Mouse (Mus musculus): ENCODE measurements around the gene Ccdc57. TPM values are rescaled to one million over a fixed set of nuclear protein-coding genes. Genes with fewer than 3 reads are reported as not detected.

The Ccdc57 gene
- polyA plus RNA-seq, 1 experiment from 2014 or later, result 9.2 TPM

- no peak overlapping the region for H3K27ac ChIP-seq (ENCODE audit: low read depth, low read length)
Observed at GRCm38 (mm10) chr11:120922528-120922927, 10.1 kb downstream of the Ccdc57 start.

GRCm38 (mm10) chr11:120917756-120918155 is 14.9 kb downstream of the Ccdc57 start:
- Histone ChIP-seq H3K4me3 (ENCODE audit: low read length) (no peak overlapping the region), H3K36me3 (ENCODE audit: control insufficient read depth, insufficient read depth, low read length) (peaks cover 30% of the 10 kb centered on the region), H3K27me3 (ENCODE audit: control insufficient read depth, insufficient read depth, low read length) (no peaks in the 10 kb centered on the region), H3K9ac (ENCODE audit: low read depth, low read length) (no peak overlapping the region), H3K4me1 (ENCODE audit: control insufficient read depth, insufficient read depth, low read length) (no peaks in the 10 kb centered on the region), H3K27ac (ENCODE audit: low read depth, low read length) (no peak overlapping the region), H3K9me3 (ENCODE audit: control insufficient read depth, low read length) (no peaks in the 10 kb centered on the region), H3K4me2 (replicated peaks; ENCODE audit: low read depth, low read length) (no peak overlapping the region)
- 98% methylated on average over 5 of the region's 5 CpGs for WGBS
- ATAC-seq (ENCODE audit: low FRiP score, low TSS enrichment), result no peak

More at GRCm38 (mm10) chr11:120922528-120922927, 10.1 kb downstream of the Ccdc57 start:
- Histone ChIP-seq H3K9me3 (ENCODE audit: control insufficient read depth, low read length) (no peaks in the 10 kb centered on the region), H3K4me3 (ENCODE audit: low read length) (no peak overlapping the region), H3K27me3 (ENCODE audit: control insufficient read depth, insufficient read depth, low read length) (no peaks in the 10 kb centered on the region), H3K4me2 (replicated peaks; ENCODE audit: low read depth, low read length) (no peak overlapping the region), H3K9ac (ENCODE audit: low read depth, low read length) (no peak overlapping the region), H3K36me3 (ENCODE audit: control insufficient read depth, insufficient read depth, low read length) (peaks cover 38% of the 10 kb centered on the region), H3K4me1 (ENCODE audit: control insufficient read depth, insufficient read depth, low read length) (no peaks in the 10 kb centered on the region)
- WGBS, result 93% methylated on average over 3 of the region's 3 CpGs
- no peak for ATAC-seq (ENCODE audit: low FRiP score, low TSS enrichment)

- Histone ChIP-seq H3K36me3 (ENCODE audit: control insufficient read depth, insufficient read depth, low read length) (peaks cover 30% of the 10 kb centered on the region; the same call in 1 of the 2 replicates), H3K27me3 (ENCODE audit: control insufficient read depth, insufficient read depth, low read length) (no peaks in the 10 kb centered on the region), H3K4me2 (replicated peaks; ENCODE audit: low read depth, low read length) (no peak overlapping the region), H3K4me1 (ENCODE audit: control insufficient read depth, insufficient read depth, low read length) (no peaks in the 10 kb centered on the region), H3K27ac (ENCODE audit: low read depth, low read length) (no peak overlapping the region), H3K9ac (ENCODE audit: low read depth, low read length) (no peak overlapping the region), H3K9me3 (ENCODE audit: control insufficient read depth, low read length) (no peaks in the 10 kb centered on the region), H3K4me3 (ENCODE audit: low read length) (no peak overlapping the region)
- no peak for ATAC-seq (ENCODE audit: low FRiP score, low TSS enrichment)
- 79% methylated on average over 3 of the region's 3 CpGs for WGBS
Observed at GRCm38 (mm10) chr11:120916477-120916876, 16.2 kb downstream of the Ccdc57 start.

GRCm38 (mm10) chr11:120913796-120914195 is 18.9 kb downstream of the Ccdc57 start:
- Histone ChIP-seq H3K9ac (ENCODE audit: low read depth, low read length) (no peak overlapping the region), H3K27ac (ENCODE audit: low read depth, low read length) (no peak overlapping the region), H3K4me1 (ENCODE audit: control insufficient read depth, insufficient read depth, low read length) (no peaks in the 10 kb centered on the region), H3K4me2 (replicated peaks; ENCODE audit: low read depth, low read length) (no peak overlapping the region), H3K9me3 (ENCODE audit: control insufficient read depth, low read length) (no peaks in the 10 kb centered on the region), H3K4me3 (ENCODE audit: low read length) (no peak overlapping the region), H3K36me3 (ENCODE audit: control insufficient read depth, insufficient read depth, low read length) (peaks cover 10% of the 10 kb centered on the region; the same call in 1 of the 2 replicates), H3K27me3 (ENCODE audit: control insufficient read depth, insufficient read depth, low read length) (no peaks in the 10 kb centered on the region)
- no peak for ATAC-seq (ENCODE audit: low FRiP score, low TSS enrichment)
- WGBS, result 92% methylated on average over 4 of the region's 4 CpGs

- Histone ChIP-seq H3K9me3 (ENCODE audit: control insufficient read depth, low read length) (no peaks in the 10 kb centered on the region), H3K9ac (ENCODE audit: low read depth, low read length) (no peak overlapping the region), H3K4me3 (ENCODE audit: low read length) (no peak overlapping the region), H3K36me3 (ENCODE audit: control insufficient read depth, insufficient read depth, low read length) (no peaks in the 10 kb centered on the region; the same call in 1 of the 2 replicates), H3K4me1 (ENCODE audit: control insufficient read depth, insufficient read depth, low read length) (0 out of 2 replicates have a peak, but pooled peaks cover 10% of the 10 kb centered on the region), H3K27me3 (ENCODE audit: control insufficient read depth, insufficient read depth, low read length) (no peaks in the 10 kb centered on the region), H3K4me2 (replicated peaks; ENCODE audit: low read depth, low read length) (no peak overlapping the region), H3K27ac (ENCODE audit: low read depth, low read length) (no peak overlapping the region)
- WGBS, result 30% methylated on average over 1 of the region's 1 CpGs
- peak; percentile 49; the same call in 1 of the 2 replicates for ATAC-seq (ENCODE audit: low FRiP score, low TSS enrichment)
Observed at GRCm38 (mm10) chr11:120905430-120905873, 27.2 kb downstream of the Ccdc57 start.

GRCm38 (mm10) chr11:120904561-120904960 is 28.1 kb downstream of the Ccdc57 start:
- ATAC-seq (ENCODE audit: low FRiP score, low TSS enrichment), result no peak
- H3K27ac ChIP-seq (ENCODE audit: low read depth, low read length), result no peak overlapping the region
- no peak overlapping the region for H3K9ac ChIP-seq (ENCODE audit: low read depth, low read length)
- H3K4me1 ChIP-seq (ENCODE audit: control insufficient read depth, insufficient read depth, low read length), result 0 out of 2 replicates have a peak, but pooled peaks cover 10% of the 10 kb centered on the region
- WGBS, result 87% methylated on average over 3 of the region's 3 CpGs
- H3K9me3 ChIP-seq (ENCODE audit: control insufficient read depth, low read length), result no peaks in the 10 kb centered on the region
- H3K36me3 ChIP-seq (ENCODE audit: control insufficient read depth, insufficient read depth, low read length), result no peaks in the 10 kb centered on the region; the same call in 1 of the 2 replicates
- H3K4me2 ChIP-seq (replicated peaks; ENCODE audit: low read depth, low read length), result no peak overlapping the region
- H3K27me3 ChIP-seq (ENCODE audit: control insufficient read depth, insufficient read depth, low read length), result no peaks in the 10 kb centered on the region
- no peak overlapping the region for H3K4me3 ChIP-seq (ENCODE audit: low read length)

GRCm38 (mm10) chr11:120903159-120903850 is 29.4 kb downstream of the Ccdc57 start:
- 0 out of 2 replicates have a peak, but pooled peaks cover 10% of the 10 kb centered on the region for H3K4me1 ChIP-seq (ENCODE audit: control insufficient read depth, insufficient read depth, low read length)
- ATAC-seq (ENCODE audit: low FRiP score, low TSS enrichment), result no peak
- no peak overlapping the region for H3K4me3 ChIP-seq (ENCODE audit: low read length)
- WGBS, result 80% methylated on average over 24 of the region's 24 CpGs
- H3K9ac ChIP-seq (ENCODE audit: low read depth, low read length), result no peak overlapping the region
- H3K27ac ChIP-seq (ENCODE audit: low read depth, low read length), result peak overlapping the region; percentile 87; the same call in 1 of the 2 replicates
- no peaks in the 10 kb centered on the region; the same call in 1 of the 2 replicates for H3K36me3 ChIP-seq (ENCODE audit: control insufficient read depth, insufficient read depth, low read length)
- H3K9me3 ChIP-seq (ENCODE audit: control insufficient read depth, low read length), result no peaks in the 10 kb centered on the region
- no peak overlapping the region for H3K4me2 ChIP-seq (replicated peaks; ENCODE audit: low read depth, low read length)
- no peaks in the 10 kb centered on the region for H3K27me3 ChIP-seq (ENCODE audit: control insufficient read depth, insufficient read depth, low read length)

- H3K9ac ChIP-seq (ENCODE audit: low read depth, low read length), result no peak overlapping the region
- H3K4me1 ChIP-seq (ENCODE audit: control insufficient read depth, insufficient read depth, low read length), result 0 out of 2 replicates have a peak, but pooled peaks cover 10% of the 10 kb centered on the region
- peak overlapping the region; percentile 87 for H3K27ac ChIP-seq (ENCODE audit: low read depth, low read length)
- no peaks in the 10 kb centered on the region for H3K9me3 ChIP-seq (ENCODE audit: control insufficient read depth, low read length)
- no peak overlapping the region for H3K4me3 ChIP-seq (ENCODE audit: low read length)
- H3K27me3 ChIP-seq (ENCODE audit: control insufficient read depth, insufficient read depth, low read length), result no peaks in the 10 kb centered on the region
- 38% methylated on average over 10 of the region's 10 CpGs for WGBS
- peak; percentile 69 for ATAC-seq (ENCODE audit: low FRiP score, low TSS enrichment)
- peaks cover 2% of the 10 kb centered on the region; the same call in 1 of the 2 replicates for H3K36me3 ChIP-seq (ENCODE audit: control insufficient read depth, insufficient read depth, low read length)
- H3K4me2 ChIP-seq (replicated peaks; ENCODE audit: low read depth, low read length), result peak overlapping the region; percentile 17
Observed at GRCm38 (mm10) chr11:120902487-120903142, 30.1 kb downstream of the Ccdc57 start.
